ENCODE assay signal across 36 mouse cellular contexts in the genomic region with DNA sequence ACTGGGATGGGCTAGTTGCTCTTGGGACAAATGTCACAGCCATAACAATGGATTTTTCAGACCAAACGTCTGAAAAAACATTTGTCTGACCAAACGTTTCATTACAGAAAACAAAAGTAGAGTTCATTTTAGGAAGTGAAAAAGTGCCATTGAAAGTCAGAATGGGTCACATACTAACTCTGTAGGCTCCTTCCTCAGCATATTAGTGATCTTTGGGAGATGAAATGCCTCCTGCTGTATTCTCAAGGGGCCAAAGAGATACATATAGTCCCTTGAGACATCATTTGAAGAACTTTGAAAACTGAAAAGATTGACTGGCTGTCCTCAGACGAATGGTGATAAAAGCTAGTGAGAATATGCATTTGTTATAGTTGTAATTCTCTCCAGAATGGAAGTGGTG. TPM values are rescaled to one million over a fixed set of nuclear protein-coding genes. Genes with fewer than 3 reads are reported as not detected.
"Had no signal": no experiment of that assay in that cellular context is flagged by ENCODE, and none has a peak within 500 bp of the region (broad histone marks: within the 10 kb centered on the region; RNA-seq: fewer than 3 reads in every experiment).

No protein-coding gene starts in this region.

- H3K27me3 ChIP-seq: limb, embryonic 12.5 days; limb, embryonic 13.5 days; limb, embryonic 15.5 days; liver, embryonic 13.5 days; liver, embryonic 15.5 days; lung, embryonic 15.5 days; megakaryocyte, embryonic 14.5 days; midbrain, embryonic 12.5 days; midbrain, embryonic 13.5 days; midbrain, embryonic 15.5 days; neural tube, embryonic 12.5 days had no signal

- H3K4me2 ChIP-seq: limb, embryonic 12.5 days; limb, embryonic 13.5 days; limb, embryonic 15.5 days; liver, embryonic 11.5 days; liver, embryonic 13.5 days; liver, embryonic 15.5 days; lung, embryonic 14.5 days; lung, embryonic 15.5 days; midbrain, embryonic 11.5 days; midbrain, embryonic 12.5 days; midbrain, embryonic 13.5 days; midbrain, embryonic 15.5 days; neural tube, embryonic 12.5 days had no signal

- H3K4me1 ChIP-seq: limb, embryonic 10.5 days; limb, embryonic 12.5 days; limb, embryonic 13.5 days; limb, embryonic 15.5 days; lung, embryonic 15.5 days; megakaryocyte, embryonic 14.5 days; midbrain, embryonic 10.5 days; midbrain, embryonic 12.5 days; midbrain, embryonic 13.5 days; midbrain, embryonic 15.5 days; neural tube, embryonic 12.5 days had no signal

- H3K27ac ChIP-seq: left cerebral cortex, adult 2 months; limb, embryonic 10.5 days; limb, embryonic 12.5 days; limb, embryonic 13.5 days; limb, embryonic 15.5 days; liver, embryonic 13.5 days; liver, embryonic 14.5 days; liver, embryonic 15.5 days; lung, embryonic 15.5 days; macrophage; midbrain, embryonic 10.5 days; midbrain, embryonic 12.5 days; midbrain, embryonic 13.5 days; midbrain, embryonic 15.5 days; neural tube, embryonic 12.5 days had no signal

- ATAC-seq: liver, postnatal 0 days; lung, postnatal 0 days; midbrain, embryonic 13.5 days; midbrain, embryonic 15.5 days; midbrain, embryonic 16.5 days had no signal

- H3K4me3 ChIP-seq: left cerebral cortex, adult 2 months; limb, embryonic 10.5 days; limb, embryonic 12.5 days; limb, embryonic 13.5 days; limb, embryonic 15.5 days; liver, embryonic 13.5 days; liver, embryonic 15.5 days; lung, embryonic 15.5 days; megakaryocyte, embryonic 14.5 days; midbrain, embryonic 10.5 days; midbrain, embryonic 12.5 days; midbrain, embryonic 13.5 days; midbrain, embryonic 15.5 days; myocyte; neural tube, embryonic 12.5 days had no signal

- H3K36me3 ChIP-seq: limb, embryonic 10.5 days; limb, embryonic 12.5 days; limb, embryonic 13.5 days; limb, embryonic 15.5 days; liver, embryonic 13.5 days; liver, embryonic 15.5 days; lung, embryonic 15.5 days; midbrain, embryonic 10.5 days; midbrain, embryonic 12.5 days; midbrain, embryonic 13.5 days; midbrain, embryonic 15.5 days; neural tube, embryonic 12.5 days had no signal

- H3K9me3 ChIP-seq: limb, embryonic 10.5 days; limb, embryonic 12.5 days; limb, embryonic 13.5 days; limb, embryonic 15.5 days; liver, embryonic 13.5 days; liver, embryonic 15.5 days; lung, embryonic 15.5 days; megakaryocyte, embryonic 14.5 days; midbrain, embryonic 10.5 days; midbrain, embryonic 12.5 days; midbrain, embryonic 13.5 days; midbrain, embryonic 15.5 days; neural tube, embryonic 12.5 days had no signal

- H3K9ac ChIP-seq: limb, embryonic 12.5 days; limb, embryonic 13.5 days; limb, embryonic 15.5 days; liver, embryonic 13.5 days; liver, embryonic 14.5 days; liver, embryonic 15.5 days; liver, postnatal 0 days; lung, embryonic 14.5 days; lung, embryonic 15.5 days; midbrain, embryonic 12.5 days; midbrain, embryonic 13.5 days; midbrain, embryonic 15.5 days; neural tube, embryonic 12.5 days had no signal

- DNase-seq: left cerebral cortex, postnatal 4 days; liver; liver, embryonic 13.5 days; liver, postnatal 0 days; lung, adult 18-20 months; lung, adult 2 months; lung, embryonic 14.5 days; lung, postnatal 10 days; lung, postnatal 14 days; lung, postnatal 36 days; lung, postnatal 4 days; midbrain, embryonic 14.5 days had no signal

RNA-seq across cellular contexts. Expression of gene Eci3, which starts 56.8 kb away (rescaled TPM):
- total RNA-seq: megakaryocyte progenitor cell, adult 5-6 weeks; megakaryocyte-erythroid progenitor cell, adult 5-6 weeks; midbrain, postnatal 0 days; monocyte, adult 5-6 weeks had no signal
- polyA plus RNA-seq: limb, embryonic 10.5 days; liver, embryonic 15.5 days; lung, adult 2 months; macrophage; myocyte had no signal
